Mouse (Mus musculus) left cerebral cortex, adult 2 months (tissue): Measurements from ENCODE around the gene Prr15l. TPM values are rescaled to one million over a fixed set of nuclear protein-coding genes. Genes with fewer than 3 reads are reported as not detected.

Experiments used
- DNase-seq, 2 experiments: peaks; one replicate each; pipeline ENCODE4 v3.0.0; 2021 to 2022; ENCODE audit warnings: low spot score in 2 of 2, mixed read lengths in 1 of 2; ENCODE audit errors: extremely low spot score in 1 of 2
- H3K27ac ChIP-seq: fragments of 200-600 bp; 2 replicates; pipeline ENCODE4 v1.8.1; 2022
- H3K4me3 ChIP-seq: fragments of 200-600 bp; 2 replicates; pipeline ENCODE4 v1.8.1; 2022
- CTCF ChIP-seq: fragments of 200-600 bp; IDR thresholded peaks from 2 replicates; pipeline ENCODE4 v1.8.1; 2022; ENCODE audit warnings: antibody characterized with exemption, mild to moderate bottlenecking, moderate library complexity
- intact Hi-C: fragments of 180-260 bp; cut with DNase I; formaldehyde crosslinking; loops from one replicate; pipeline ENCODE4 v1.15.1; 2025
- total RNA-seq, 2 experiments: library from RNA; stranded (reverse); gene quantifications; 2 replicates each; pipeline ENCODE4 v1.2.3; 2021

The Prr15l gene
- total RNA-seq, 2 experiments from 2014 or later = not detected

- no peak for TF ChIP-seq CTCF
- Histone ChIP-seq H3K4me3 (no peak overlapping the region), H3K27ac (no peak overlapping the region)
- DNase-seq = no peak
- intact Hi-C loops = no loop called here
Observed at GRCm38 (mm10) chr11:96926587-96926986, 1.3 kb upstream of the Prr15l start.

- no peak for TF ChIP-seq CTCF
- DNase-seq = no peak
- Histone ChIP-seq H3K4me3 (no peak overlapping the region), H3K27ac (no peak overlapping the region)
- intact Hi-C loops = no loop called here
Observed at GRCm38 (mm10) chr11:96928691-96929090, 787 bp downstream of the Prr15l start.

GRCm38 (mm10) chr11:96929096-96929765 is 1.3 kb downstream of the Prr15l start:
- Histone ChIP-seq H3K4me3 (no peak overlapping the region), H3K27ac (no peak overlapping the region)
- TF ChIP-seq CTCF = no peak
- intact Hi-C loops = no loop called here
- DNase-seq = no peak

- DNase-seq = no peak
- H3K4me3 ChIP-seq = no peak overlapping the region
- intact Hi-C loops = no loop called here
- TF ChIP-seq CTCF = no peak
- no peak overlapping the region for H3K27ac ChIP-seq
Observed at GRCm38 (mm10) chr11:96929766-96930331, 1.9 kb downstream of the Prr15l start.

- no peak for DNase-seq
- no peak overlapping the region for H3K4me3 ChIP-seq
- intact Hi-C loops = no loop called here
Observed at GRCm38 (mm10) chr11:96931327-96932062, 3.6 kb downstream of the Prr15l start.

GRCm38 (mm10) chr11:96933562-96934276 is 5.8 kb downstream of the Prr15l start:
- TF ChIP-seq CTCF = no peak
- no peak overlapping the region for H3K27ac ChIP-seq
- DNase-seq = no peak
- H3K4me3 ChIP-seq = no peak overlapping the region
- intact Hi-C loops = no loop called here

More at GRCm38 (mm10) chr11:96931327-96932062, 3.6 kb downstream of the Prr15l start:
- H3K27ac ChIP-seq = no peak overlapping the region
- TF ChIP-seq CTCF = no peak

GRCm38 (mm10) chr11:96934921-96935356 is 7.0 kb downstream of the Prr15l start:
- DNase-seq = peak in 1 of 2 experiments; percentile 51
- H3K27ac ChIP-seq = no peak overlapping the region
- intact Hi-C loops = no loop called here
- no peak for TF ChIP-seq CTCF
- no peak overlapping the region for H3K4me3 ChIP-seq

GRCm38 (mm10) chr11:96935872-96936650 is 8.2 kb downstream of the Prr15l start:
- DNase-seq = no peak
- intact Hi-C loops = no loop called here
- Histone ChIP-seq H3K4me3 (no peak overlapping the region), H3K27ac (no peak overlapping the region)
- TF ChIP-seq CTCF = no peak

GRCm38 (mm10) chr11:96937549-96938425 is 9.9 kb downstream of the Prr15l start:
- intact Hi-C loops = loop anchor here (1.0 kb wide), 1 partner anchor 21 kb away; the partner anchor contains the start of gene Cdk5rap3
- peak in 1 of 2 experiments; percentile 27 for DNase-seq
- H3K4me3 ChIP-seq = no peak overlapping the region
- no peak overlapping the region for H3K27ac ChIP-seq
- TF ChIP-seq CTCF = peak; percentile 68

- no peak for TF ChIP-seq CTCF
- Histone ChIP-seq H3K4me3 (no peak overlapping the region), H3K27ac (no peak overlapping the region)
- no peak for DNase-seq
- intact Hi-C loops = no loop called here
Observed at GRCm38 (mm10) chr11:96938426-96938800, 10.5 kb downstream of the Prr15l start.
